Mouse (Mus musculus) forebrain, embryonic 11.5 days (tissue): ENCODE measurements around the gene Mrpl14. TPM values are rescaled to one million over a fixed set of nuclear protein-coding genes. Genes with fewer than 3 reads are reported as not detected.

Experiments
- ATAC-seq: fragments of 200-750 bp; cut with Nextera tagmentation; replicated peaks from 2 replicates; pipeline ENCODE4 v1.8.0; 2017; ENCODE audit warnings: moderate TSS enrichment; ENCODE audit not compliant: low FRiP score
- DNase-seq: peaks from one replicate; pipeline ENCODE4 v3.0.0-alpha.2; 2017; ENCODE audit warnings: low spot score
- H3K27ac ChIP-seq: fragments of 300-500 bp; sonication (generic); 2 replicates; pipeline ENCODE4 v1.5.1; 2014; ENCODE audit warnings: low read depth, low read length
- H3K27me3 ChIP-seq: fragments of 300-500 bp; sonication (generic); 2 replicates; pipeline ENCODE4 v1.6.1; 2014; ENCODE audit warnings: mild to moderate bottlenecking, low read length, mixed read lengths; ENCODE audit not compliant: control insufficient read depth, insufficient read depth
- H3K36me3 ChIP-seq: fragments of 300-500 bp; sonication (generic); 2 replicates; pipeline ENCODE4 v1.6.1; 2014; ENCODE audit warnings: mild to moderate bottlenecking, low read length, moderate library complexity, mixed read lengths; ENCODE audit not compliant: control insufficient read depth, insufficient read depth
- H3K4me1 ChIP-seq: fragments of 300-500 bp; sonication (generic); replicated peaks from 2 replicates; pipeline ENCODE4 v1.6.1; 2014; ENCODE audit warnings: low read length, mixed read lengths; ENCODE audit not compliant: control insufficient read depth, insufficient read depth
- H3K4me2 ChIP-seq: fragments of 300-500 bp; sonication (generic); 2 replicates; pipeline ENCODE4 v1.6.1; 2014; ENCODE audit warnings: low read depth, mild to moderate bottlenecking, low read length, moderate library complexity, mixed read lengths; ENCODE audit not compliant: severe bottlenecking
- H3K4me3 ChIP-seq: fragments of 300-500 bp; sonication (generic); 2 replicates; pipeline ENCODE4 v1.5.1; 2014; ENCODE audit warnings: low read depth, low read length
- H3K9ac ChIP-seq: fragments of 300-500 bp; sonication (generic); 2 replicates; pipeline ENCODE4 v1.6.1; 2014; ENCODE audit warnings: low read length
- H3K9me3 ChIP-seq: fragments of 300-500 bp; sonication (generic); 2 replicates; pipeline ENCODE4 v1.6.1; 2016; ENCODE audit warnings: low read length, mixed read lengths; ENCODE audit not compliant: control insufficient read depth
- WGBS: fragments of 180-500 bp; shearing (Covaris S2); extraction: QIAGEN DNeasy Blood & Tissue Kit; methylation state at CpG from one replicate; pipeline ENCODE4 v1.1.7; 2014; 5-methylcytosine and 5-hydroxymethylcytosine counted together
- polyA plus RNA-seq: library from polyadenylated mRNA; unstranded; fragments of >200 nt; fragmentation: Nextera tagmentation; extraction: Ambion mirVana; gene quantifications from 2 replicates; pipeline ENCODE4 v1.2.1, GENCODE M21; 2014

Gene Mrpl14
- polyA plus RNA-seq, 1 experiment from 2014 or later: 107 TPM

DNA sequence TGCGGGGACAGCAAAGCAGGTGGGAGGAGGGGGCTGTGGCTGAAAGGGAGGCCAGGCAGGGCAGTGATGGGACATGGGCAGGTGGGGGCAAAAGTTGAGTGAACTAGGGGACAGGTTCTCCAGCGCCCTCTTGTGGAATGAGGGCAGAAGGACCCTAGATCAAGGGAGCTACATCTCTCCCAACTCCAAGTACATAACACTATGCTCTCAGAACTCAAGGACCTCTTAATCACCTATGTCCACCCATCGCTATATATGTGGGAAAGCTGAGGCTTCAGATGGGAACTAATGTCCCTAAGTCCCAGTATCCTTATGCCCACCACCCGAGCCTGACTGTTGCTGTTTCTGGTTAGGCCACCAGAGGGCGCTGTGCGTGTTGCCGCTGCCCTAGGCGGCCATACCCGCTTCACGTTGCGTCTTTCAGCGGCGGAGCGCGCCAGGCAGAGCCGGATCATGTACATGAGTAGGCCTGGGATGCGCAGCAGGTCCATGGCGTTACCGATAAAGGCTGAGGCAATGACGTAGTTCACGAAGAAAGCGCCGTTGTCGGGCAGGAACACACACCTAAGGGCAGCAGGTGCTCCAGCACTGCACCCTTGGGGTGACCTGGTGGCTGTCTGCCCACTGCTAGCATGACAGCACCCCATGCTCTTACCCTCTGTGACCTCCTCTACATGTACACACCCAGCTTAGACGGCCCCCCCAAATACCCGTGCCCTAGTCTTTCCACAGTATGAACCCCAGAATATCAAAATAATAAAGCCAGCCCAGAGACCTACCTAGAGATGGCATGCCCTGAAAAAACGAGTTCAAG is 22.8 kb upstream of the Mrpl14 start:
- H3K4me3 ChIP-seq: no peak overlapping the region
- H3K9me3 ChIP-seq: no peaks in the 10 kb centered on the region
- WGBS: 25% methylated on average over 27 of the region's 27 CpGs
- H3K36me3 ChIP-seq: no peaks in the 10 kb centered on the region; the same call in 1 of the 2 replicates
- H3K9ac ChIP-seq: no peak overlapping the region; the same call in 1 of the 2 replicates
- ATAC-seq (peak; percentile 70), DNase-seq (peak; percentile 91)
- H3K27me3 ChIP-seq: no peaks in the 10 kb centered on the region
- no peaks in the 10 kb centered on the region for H3K4me1 ChIP-seq
- H3K4me2 ChIP-seq: peak overlapping the region; percentile 21; the same call in 1 of the 2 replicates
- H3K27ac ChIP-seq: no peak overlapping the region

DNA sequence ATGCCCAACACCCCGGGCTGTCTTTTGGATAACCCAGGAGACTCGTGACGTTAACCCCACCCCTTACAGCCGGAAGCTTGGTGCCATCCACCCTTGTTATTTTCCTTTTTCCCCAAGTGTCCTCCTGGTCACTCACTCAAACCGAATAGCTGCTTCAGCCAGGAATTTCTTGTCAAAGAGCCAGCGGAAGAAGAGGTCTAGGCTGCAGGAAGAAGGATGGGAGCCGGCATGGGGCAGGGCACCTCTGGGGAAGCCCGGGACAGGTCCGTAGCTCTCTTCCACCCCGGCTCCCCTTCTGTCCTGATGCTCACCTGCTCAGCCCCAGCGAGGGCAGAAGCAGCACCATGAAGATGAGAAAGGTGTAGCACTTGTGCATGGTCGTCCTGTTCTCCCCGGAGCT is 21.5 kb upstream of the Mrpl14 start:
- no peaks in the 10 kb centered on the region for H3K27me3 ChIP-seq
- no peak overlapping the region for H3K4me3 ChIP-seq
- no peak overlapping the region for H3K4me2 ChIP-seq
- no peaks in the 10 kb centered on the region for H3K9me3 ChIP-seq
- H3K36me3 ChIP-seq: no peaks in the 10 kb centered on the region; the same call in 1 of the 2 replicates
- 93% methylated on average over 13 of the region's 13 CpGs for WGBS
- DNase-seq (no peak), ATAC-seq (no peak)
- no peaks in the 10 kb centered on the region for H3K4me1 ChIP-seq
- no peak overlapping the region for H3K27ac ChIP-seq
- H3K9ac ChIP-seq: no peak overlapping the region

DNA sequence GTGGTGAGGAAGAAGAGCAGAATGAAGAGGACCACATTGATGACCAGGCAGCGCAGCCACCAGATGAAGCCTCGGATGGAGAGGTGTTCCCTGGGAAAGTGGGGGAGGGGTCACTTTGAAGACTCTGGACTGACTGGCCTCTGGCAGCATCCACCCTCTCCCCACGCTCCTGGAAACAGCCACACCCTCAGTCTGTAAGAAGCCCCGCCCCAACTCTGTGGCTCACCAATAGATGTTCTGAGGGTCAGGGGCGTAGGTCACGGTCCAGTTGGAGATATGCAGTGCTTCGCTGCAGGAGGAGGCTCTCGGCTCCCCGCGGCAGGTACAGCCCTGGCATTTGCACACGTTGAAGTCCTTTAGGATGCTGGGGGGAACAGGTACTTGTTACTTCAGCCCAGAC is 20.0 kb upstream of the Mrpl14 start:
- Histone ChIP-seq H3K4me2 (no peak overlapping the region), H3K36me3 (peaks cover 4% of the 10 kb centered on the region; the same call in 1 of the 2 replicates)
- 77% methylated on average over 11 of the region's 11 CpGs for WGBS

DNA sequence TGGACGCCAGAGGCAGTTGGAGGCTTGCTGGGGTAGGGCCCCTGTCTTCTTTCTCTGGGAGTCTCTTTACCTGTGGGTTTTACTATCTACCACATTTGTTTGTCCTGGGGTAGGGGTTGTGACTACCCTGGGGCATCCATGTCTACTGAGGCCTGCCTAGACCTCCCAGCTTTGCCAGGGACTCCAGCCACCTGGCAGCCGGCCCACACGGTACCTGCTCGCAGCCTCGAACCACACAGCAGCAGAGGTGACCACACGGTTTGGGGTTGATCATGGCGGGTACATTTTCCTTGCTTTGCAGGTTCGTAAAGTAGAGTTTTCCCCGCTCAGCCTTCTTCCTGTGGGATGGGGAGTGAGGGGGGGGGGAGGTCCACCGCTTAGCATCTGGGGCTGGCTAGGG is 18.6 kb upstream of the Mrpl14 start:
- Histone ChIP-seq H3K36me3 (peaks cover 4% of the 10 kb centered on the region; the same call in 1 of the 2 replicates), H3K9me3 (no peaks in the 10 kb centered on the region), H3K4me3 (no peak overlapping the region), H3K27ac (no peak overlapping the region), H3K4me2 (no peak overlapping the region), H3K4me1 (no peaks in the 10 kb centered on the region), H3K27me3 (no peaks in the 10 kb centered on the region), H3K9ac (no peak overlapping the region)
- ATAC-seq (no peak), DNase-seq (no peak)
- 91% methylated on average over 10 of the region's 10 CpGs for WGBS

More for the DNA sequence above, 20.0 kb upstream of the Mrpl14 start:
- no peak overlapping the region for H3K9ac ChIP-seq
- H3K4me1 ChIP-seq: no peaks in the 10 kb centered on the region
- no peak overlapping the region for H3K27ac ChIP-seq
- H3K9me3 ChIP-seq: no peaks in the 10 kb centered on the region
- no peak for ATAC-seq
- H3K4me3 ChIP-seq: no peak overlapping the region
- no peaks in the 10 kb centered on the region for H3K27me3 ChIP-seq
- no peak for DNase-seq

DNA sequence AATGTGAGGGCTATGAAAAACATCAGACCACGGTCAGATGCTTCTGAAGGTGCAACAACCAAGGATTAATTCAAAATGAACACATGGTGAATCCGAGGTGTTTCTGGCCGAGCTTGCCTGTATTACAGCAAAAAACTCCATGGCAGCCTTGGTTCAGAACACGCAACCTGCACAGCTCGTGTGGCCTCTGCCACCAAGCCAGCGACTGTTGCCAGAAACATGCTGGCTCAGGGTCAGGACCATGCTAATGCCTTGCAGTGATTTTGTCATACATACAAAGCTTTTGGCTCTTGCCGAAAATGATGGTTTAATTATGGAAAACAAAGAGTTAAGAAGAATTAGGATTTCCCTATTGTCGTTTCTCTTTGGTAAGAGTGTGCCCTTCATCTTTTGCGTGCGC is 18.1 kb upstream of the Mrpl14 start:
- 91% methylated on average over 10 of the region's 10 CpGs for WGBS
- Histone ChIP-seq H3K36me3 (peaks cover 4% of the 10 kb centered on the region; the same call in 1 of the 2 replicates), H3K9ac (no peak overlapping the region), H3K4me1 (no peaks in the 10 kb centered on the region), H3K4me3 (no peak overlapping the region), H3K27ac (no peak overlapping the region), H3K4me2 (no peak overlapping the region), H3K9me3 (no peaks in the 10 kb centered on the region), H3K27me3 (no peaks in the 10 kb centered on the region)
- DNase-seq: no peak
- no peak for ATAC-seq

DNA sequence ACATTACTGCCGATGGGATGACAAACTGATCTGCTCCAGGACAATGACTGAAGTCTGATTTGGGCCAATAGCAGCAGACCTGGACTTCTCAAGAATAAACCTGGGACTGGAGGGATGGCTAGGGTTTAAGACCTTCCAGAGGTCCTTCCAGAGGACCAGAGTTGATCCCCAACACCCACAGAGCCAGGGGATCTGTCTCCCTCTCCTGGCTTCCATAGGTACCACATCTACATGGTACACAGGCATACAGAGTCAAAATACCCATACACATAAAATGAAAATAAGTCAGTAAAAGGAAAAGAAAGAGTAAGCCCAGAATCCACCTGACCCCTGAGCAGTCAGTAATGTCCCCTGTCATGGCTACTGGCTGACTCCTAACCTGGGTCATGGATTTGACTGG is 14.3 kb upstream of the Mrpl14 start:
- peaks cover 4% of the 10 kb centered on the region; the same call in 1 of the 2 replicates for H3K36me3 ChIP-seq

DNA sequence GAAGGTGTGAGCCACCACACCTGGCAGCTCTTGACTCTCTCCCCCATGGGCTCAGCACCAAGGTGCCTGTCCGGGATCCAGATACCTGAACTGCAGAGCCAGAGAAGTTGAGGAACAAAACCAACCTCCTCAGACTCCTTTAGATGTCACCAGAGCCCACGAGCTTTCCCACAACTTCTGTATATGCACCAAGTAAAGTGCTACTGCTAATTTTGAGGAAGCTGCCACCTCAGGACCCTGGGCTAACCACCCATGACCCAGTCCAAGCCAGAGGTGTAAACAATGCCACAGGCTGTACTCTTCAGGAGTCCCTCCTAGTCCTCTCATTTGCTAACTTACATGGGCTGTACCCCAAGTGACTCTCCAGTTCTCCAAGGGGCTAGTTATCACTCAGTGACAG is 13.5 kb upstream of the Mrpl14 start:
- no peaks in the 10 kb centered on the region for H3K9me3 ChIP-seq
- H3K36me3 ChIP-seq: peaks cover 4% of the 10 kb centered on the region; the same call in 1 of the 2 replicates
- H3K9ac ChIP-seq: no peak overlapping the region
- ATAC-seq (no peak), DNase-seq (no peak)
- no peaks in the 10 kb centered on the region for H3K27me3 ChIP-seq
- no peak overlapping the region for H3K4me2 ChIP-seq
- H3K4me1 ChIP-seq: no peaks in the 10 kb centered on the region
- 88% methylated on average over 2 of the region's 2 CpGs for WGBS
- no peak overlapping the region for H3K4me3 ChIP-seq
- H3K27ac ChIP-seq: no peak overlapping the region

More for the DNA sequence above, 14.3 kb upstream of the Mrpl14 start:
- H3K4me3 ChIP-seq: no peak overlapping the region
- H3K27ac ChIP-seq: no peak overlapping the region
- no peak overlapping the region for H3K9ac ChIP-seq
- DNase-seq (no peak), ATAC-seq (no peak)
- H3K4me1 ChIP-seq: no peaks in the 10 kb centered on the region
- 94% methylated on average over 1 of the region's 1 CpGs for WGBS
- no peaks in the 10 kb centered on the region for H3K9me3 ChIP-seq
- H3K4me2 ChIP-seq: no peak overlapping the region
- no peaks in the 10 kb centered on the region for H3K27me3 ChIP-seq

DNA sequence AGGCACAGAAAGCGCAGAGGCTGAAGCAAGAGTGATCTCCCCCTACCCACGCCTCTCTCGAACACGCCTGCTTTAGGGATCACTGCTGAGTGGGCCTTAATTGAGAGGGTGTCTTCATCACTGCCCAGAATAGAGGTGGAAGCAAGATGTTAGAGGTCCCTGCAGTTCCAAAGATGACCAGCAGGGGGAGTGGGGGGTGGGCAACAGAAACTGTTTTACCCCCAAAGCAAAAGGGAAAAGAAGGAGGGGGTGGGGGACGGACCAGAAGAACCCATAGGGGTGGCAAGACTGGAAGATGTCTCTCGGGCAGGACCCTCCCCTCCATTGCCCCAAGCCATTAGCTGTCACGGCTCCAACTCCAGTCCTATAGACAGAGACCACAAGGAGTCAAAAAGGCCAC is 8.0 kb upstream of the Mrpl14 start:
- no peaks in the 10 kb centered on the region; the same call in 1 of the 2 replicates for H3K36me3 ChIP-seq
- no peak overlapping the region for H3K4me3 ChIP-seq
- DNase-seq (peak; percentile 81), ATAC-seq (0 out of 2 replicates have a peak, but pooled peaks have one; percentile 16)
- no peak overlapping the region for H3K4me2 ChIP-seq
- WGBS: 45% methylated on average over 7 of the region's 7 CpGs
- H3K27me3 ChIP-seq: no peaks in the 10 kb centered on the region
- no peak overlapping the region for H3K27ac ChIP-seq
- H3K4me1 ChIP-seq: peaks cover 7% of the 10 kb centered on the region; the same call in 1 of the 2 replicates
- no peaks in the 10 kb centered on the region for H3K9me3 ChIP-seq
- H3K9ac ChIP-seq: no peak overlapping the region
